Mouse (Mus musculus) brain, adult 10 weeks (tissue): ENCODE results near the gene Traf4. TPM values are rescaled to one million over a fixed set of nuclear protein-coding genes. Genes with fewer than 3 reads are reported as not detected.

Experiments
- polyA plus RNA-seq: library from polyadenylated mRNA; stranded (reverse); fragments of 350-450 nt; fragmentation: Illumina TruSeq; extraction: RNeasy Lipid Tissue Mini Kit (QIAGEN cat#74804); gene quantifications from one replicate; pipeline ENCODE4 v1.2.3, GENCODE M21; 2015; ENCODE audit warnings: low read depth, low replicate concordance

Gene Traf4
- 8.2 TPM for polyA plus RNA-seq

GRCm38 (mm10) chr11:78164924-78165760, at the start of gene Traf4:
Gene Traf4, minus strand, starts transcription at chr11:78165589.

GRCm38 (mm10) chr11:78193113-78193512, 27.7 kb upstream of the Traf4 start, which contains the start of gene Proca1:
Gene Proca1, plus strand, starts transcription at chr11:78193392.

GRCm38 (mm10) chr11:78188331-78189233, 23.2 kb upstream of the Traf4 start, which contains the start of gene Rab34:
Gene Rab34, plus strand, starts transcription at chr11:78188430.

GRCm38 (mm10) chr11:78182961-78183844, 17.8 kb upstream of the Traf4 start, which contains the start of gene Rpl23a:
Gene Rpl23a, minus strand, starts transcription at chr11:78183584.

GRCm38 (mm10) chr11:78176402-78176862, 11.0 kb upstream of the Traf4 start, which contains the start of the genes Nek8 and Tlcd1:
Gene Nek8, minus strand, starts transcription at chr11:78176675.
Gene Tlcd1, plus strand, starts transcription at chr11:78176711.

Other genes with a start within 250 kb of the Traf4 start
- gene Sez6, start 234.8 kb downstream of the Traf4 start, polyA plus RNA-seq = 105 TPM
- 33.7 TPM for gene Phf12, start 182.8 kb downstream of the Traf4 start, polyA plus RNA-seq
- 9.1 TPM for gene Dhrs13, start 133.3 kb downstream of the Traf4 start, polyA plus RNA-seq
- 96.3 TPM for gene Flot2, start 127.7 kb downstream of the Traf4 start, polyA plus RNA-seq
- gene Eral1, start 85.2 kb downstream of the Traf4 start, polyA plus RNA-seq = 19.6 TPM
- 20.0 TPM for gene Fam222b, start 70.9 kb downstream of the Traf4 start, polyA plus RNA-seq
- gene Nek8, start 11.1 kb upstream of the Traf4 start, polyA plus RNA-seq = 3.7 TPM
- gene Tlcd1, start 11.1 kb upstream of the Traf4 start, polyA plus RNA-seq = 46.4 TPM
- 1,303 TPM for gene Rpl23a, start 18.0 kb upstream of the Traf4 start, polyA plus RNA-seq
- 20.4 TPM for gene Rab34, start 22.8 kb upstream of the Traf4 start, polyA plus RNA-seq
- 5.9 TPM for gene Proca1, start 27.8 kb upstream of the Traf4 start, polyA plus RNA-seq
- gene Sdf2, start 80.2 kb upstream of the Traf4 start, polyA plus RNA-seq = 105 TPM
- gene Supt6, start 80.4 kb upstream of the Traf4 start, polyA plus RNA-seq = 54.7 TPM
- 99.7 TPM for gene 2610507B11Rik, start 96.2 kb upstream of the Traf4 start, polyA plus RNA-seq
- 15.8 TPM for gene BC030499, start 125.3 kb upstream of the Traf4 start, polyA plus RNA-seq
- 8.5 TPM for gene Spag5, start 135.9 kb upstream of the Traf4 start, polyA plus RNA-seq
- gene Aldoc, start 157.4 kb upstream of the Traf4 start, polyA plus RNA-seq = 1,477 TPM
- 43.4 TPM for gene Pigs, start 162.8 kb upstream of the Traf4 start, polyA plus RNA-seq
- 49.8 TPM for gene Unc119, start 177.9 kb upstream of the Traf4 start, polyA plus RNA-seq
- gene Foxn1, start 221.0 kb upstream of the Traf4 start, polyA plus RNA-seq = not detected